Mouse (Mus musculus) thymus, adult 2 months (tissue): ENCODE data around the gene Myl4.

Experiments used
- CTCF ChIP-seq: fragments of 200-500 bp; IDR thresholded peaks from 2 replicates; pipeline ENCODE4 v1.5.1; 2012; ENCODE audit warnings: mild to moderate bottlenecking, control low read depth, low read length, moderate library complexity, borderline replicate concordance; ENCODE audit not compliant: control insufficient read depth, poor library complexity, insufficient read depth; ENCODE audit errors: extremely low read depth
- POLR2A ChIP-seq: fragments of 200-500 bp; IDR thresholded peaks from 2 replicates; pipeline ENCODE4 v1.6.1; 2012; ENCODE audit warnings: mild to moderate bottlenecking, low read length, control low read depth, moderate library complexity; ENCODE audit not compliant: control insufficient read depth, poor library complexity, insufficient read depth; ENCODE audit errors: extremely low read depth

GRCm38 (mm10) chr11:104599265-104599945 is 48.9 kb downstream of the Myl4 start:
- TF ChIP-seq CTCF (no peak), POLR2A (no peak)
